Mouse (Mus musculus): ENCODE measurements around the gene Sirt7.
A peak's percentile ranks its signal among the peaks of the same experiment; 100 is the strongest.

The Sirt7 gene

GRCm38 (mm10) chr11:120625152-120625775 lies at the start of gene Sirt7:
Gene Sirt7, minus strand, starts transcription at chr11:120625240.
- no peak for DNase-seq

GRCm38 (mm10) chr11:120673594-120674122 lies 48.6 kb upstream of the Sirt7 start:
- no peak for DNase-seq

DNA sequence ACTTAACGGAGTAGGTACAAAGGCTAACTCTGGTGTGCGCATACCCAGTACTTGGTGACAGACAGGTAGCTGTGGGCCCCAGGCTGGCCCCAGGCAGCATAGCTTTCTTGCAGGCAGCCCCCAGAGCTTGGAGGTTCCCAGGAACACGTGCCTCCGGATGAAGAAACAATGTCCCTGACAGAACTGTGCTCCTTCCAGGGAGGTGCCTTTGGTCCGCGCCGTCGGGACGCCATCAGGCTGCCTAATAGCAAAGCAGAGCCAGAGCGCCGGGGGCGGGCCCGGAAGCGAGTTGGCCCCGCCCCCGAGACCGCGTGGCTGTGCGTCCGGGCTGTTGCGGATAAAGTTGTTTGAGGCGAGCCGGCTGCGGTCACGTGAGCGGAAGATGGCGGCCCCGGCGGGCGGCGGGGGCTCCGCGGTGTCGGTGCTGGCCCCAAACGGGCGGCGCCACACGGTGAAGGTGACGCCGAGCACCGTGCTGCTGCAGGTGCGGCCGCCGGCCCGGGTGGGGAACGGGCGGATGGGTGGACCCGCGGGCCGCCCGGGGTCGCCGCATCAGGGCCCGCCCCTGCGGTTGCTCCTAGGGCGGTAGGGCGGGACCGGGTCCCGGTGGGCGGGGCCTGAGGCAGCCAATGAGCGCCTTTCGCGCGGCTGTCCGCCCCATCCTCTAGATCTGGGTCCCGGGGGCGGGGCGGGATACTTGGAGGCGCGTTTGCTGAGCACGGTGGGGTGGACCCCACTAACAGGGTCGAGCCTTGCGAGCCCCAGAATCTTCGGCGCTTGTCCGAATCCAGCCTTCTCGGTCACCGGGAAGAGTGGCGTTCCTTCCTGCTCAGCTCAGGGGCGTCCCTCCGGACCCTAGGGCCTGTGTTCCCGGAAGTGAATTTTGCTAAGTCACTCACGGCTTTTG lies 47.9 kb upstream of the Sirt7 start, which contains the start of gene Aspscr1:
TSS of gene Aspscr1 (plus strand) at position 287 of the 907 bp plus-strand sequence.
- DNase-seq = peak; percentile 98

DNA sequence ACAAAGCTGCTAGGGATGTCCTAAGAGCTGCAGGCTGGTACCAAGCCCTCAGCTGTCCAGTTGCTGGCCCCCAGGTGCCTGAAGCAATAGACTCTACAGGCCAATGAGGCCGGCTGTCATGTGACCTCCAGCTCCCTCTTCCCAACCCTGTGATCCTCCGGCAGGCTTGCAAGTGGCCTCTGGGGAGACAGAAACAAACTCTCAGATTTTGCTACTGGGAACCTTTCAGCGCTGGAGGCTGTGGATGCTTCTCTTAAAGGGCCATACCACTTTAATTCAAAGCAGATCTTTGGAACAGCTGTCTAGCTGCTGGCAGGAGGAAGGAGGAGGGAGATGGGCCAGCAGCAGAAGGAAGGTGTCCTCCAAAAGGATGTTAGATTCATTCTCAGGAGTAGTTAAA lies 41.6 kb upstream of the Sirt7 start:
- peak; percentile 62 for DNase-seq

GRCm38 (mm10) chr11:120665406-120665805 lies 40.4 kb upstream of the Sirt7 start:
- no peak for DNase-seq

DNA sequence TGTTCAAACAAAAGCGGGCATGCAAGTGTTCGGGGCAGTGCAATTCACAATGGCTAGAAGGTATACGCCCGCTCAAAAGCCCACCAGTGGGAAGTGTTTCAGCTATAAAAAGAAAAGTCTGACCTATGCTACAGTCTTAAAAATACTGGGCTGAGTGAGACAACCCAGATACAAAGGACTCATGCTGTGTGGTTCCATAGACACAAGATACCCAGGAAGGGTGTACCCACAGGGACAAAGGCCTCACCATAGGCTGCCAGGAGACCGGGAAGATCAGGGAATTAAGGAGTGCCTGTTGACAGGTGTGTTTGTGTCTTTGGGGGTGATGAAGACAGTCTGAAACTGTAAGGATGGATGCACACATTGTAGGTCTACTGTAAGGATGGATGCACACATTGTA lies 38.7 kb upstream of the Sirt7 start:
- DNase-seq = no peak

DNA sequence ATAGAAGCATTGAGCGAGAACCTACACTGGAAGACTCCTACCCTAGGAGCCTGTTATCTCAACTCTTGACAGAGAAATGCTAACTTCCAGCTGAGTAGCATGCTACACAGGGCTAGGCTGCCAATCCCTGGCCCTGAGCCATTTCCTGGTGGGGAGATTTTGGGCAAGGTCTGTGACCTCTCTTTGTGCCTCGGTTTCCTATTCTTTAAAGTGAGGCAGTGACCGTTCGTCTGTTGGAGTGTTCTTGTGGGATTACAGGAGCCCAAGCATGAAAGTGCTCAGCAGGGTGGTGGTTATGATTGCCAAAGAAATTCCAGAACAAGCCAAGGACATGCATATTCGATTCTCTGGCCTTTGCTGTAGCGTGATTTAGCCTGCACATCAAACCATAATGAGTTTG lies 37.7 kb upstream of the Sirt7 start:
- no peak for DNase-seq

GRCm38 (mm10) chr11:120661076-120661460 lies 36.0 kb upstream of the Sirt7 start, which contains the start of gene Notum:
Gene Notum, minus strand, starts transcription at chr11:120661175.
- no peak for DNase-seq

- DNase-seq = peak; percentile 79
Observed at GRCm38 (mm10) chr11:120660301-120661075, 35.4 kb upstream of the Sirt7 start.

DNA sequence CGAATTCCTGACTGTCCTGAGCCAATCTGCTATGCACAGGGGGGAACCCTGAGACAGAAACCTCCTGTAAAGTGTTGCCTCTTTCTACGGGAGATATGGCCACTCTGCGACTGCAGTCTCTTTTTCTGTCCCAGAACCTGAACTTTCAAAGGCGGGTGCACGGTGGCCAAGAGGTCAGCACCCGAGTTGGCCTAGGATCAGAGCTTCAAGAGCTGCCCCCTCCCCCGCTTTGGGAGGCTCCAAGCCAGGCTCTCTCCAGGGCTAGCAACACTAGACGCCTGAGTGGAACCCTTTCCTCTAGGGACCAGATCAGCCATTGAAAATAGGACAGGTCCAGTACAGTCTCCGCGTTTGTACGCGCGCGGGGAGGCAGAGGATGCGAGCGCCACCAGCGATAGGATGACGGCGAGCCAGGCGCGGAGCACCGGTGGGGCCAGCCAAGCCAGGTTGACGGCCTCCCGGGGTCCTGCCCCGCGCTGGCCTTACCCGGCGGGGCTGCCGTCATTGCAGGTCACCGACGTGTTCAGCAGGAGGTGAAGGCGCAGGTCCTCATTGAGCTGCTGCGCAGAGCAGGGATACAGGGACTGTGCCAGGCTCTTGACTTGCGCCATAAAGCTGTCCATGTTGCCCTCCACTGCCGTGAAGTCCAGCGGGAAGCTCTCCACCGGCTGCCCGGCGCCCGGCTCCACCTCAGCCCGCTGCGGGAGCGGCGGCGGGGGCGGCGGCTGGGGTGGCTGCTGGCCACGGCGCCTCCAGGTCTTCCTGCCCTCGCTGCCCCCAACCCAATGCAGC lies 34.7 kb upstream of the Sirt7 start:
- peak; percentile 22 for DNase-seq

- DNase-seq = peak; percentile 88
Observed at GRCm38 (mm10) chr11:120658876-120659410, 33.9 kb upstream of the Sirt7 start.

GRCm38 (mm10) chr11:120657301-120657700 lies 32.3 kb upstream of the Sirt7 start:
- DNase-seq = no peak

DNA sequence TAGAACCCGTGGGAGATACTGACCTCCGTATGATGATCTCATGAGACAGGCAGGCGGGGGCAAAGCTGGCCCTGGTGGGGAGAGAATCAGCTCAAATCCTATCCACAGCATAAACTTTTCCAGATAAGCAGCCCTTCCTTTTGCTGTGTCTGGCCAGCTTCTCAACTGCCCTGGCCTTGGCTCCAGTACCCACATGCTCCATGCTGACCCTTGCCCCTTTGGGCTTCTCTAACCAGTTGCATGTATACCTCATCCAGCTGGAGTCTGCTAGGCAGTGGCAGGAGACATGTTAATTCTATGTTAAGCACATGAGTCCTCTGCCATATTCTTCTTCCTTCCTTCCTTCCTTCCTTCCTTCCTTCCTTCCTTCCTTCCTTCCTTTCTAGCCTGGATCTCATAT lies 29.7 kb upstream of the Sirt7 start:
- no peak for DNase-seq

- DNase-seq = no peak
Observed at GRCm38 (mm10) chr11:120651872-120652271, 26.8 kb upstream of the Sirt7 start.

- DNase-seq = peak; percentile 58
Observed at GRCm38 (mm10) chr11:120648001-120648476, 23.0 kb upstream of the Sirt7 start, which contains the start of gene Myadml2. Gene Myadml2, minus strand, starts transcription at chr11:120648158.

DNA sequence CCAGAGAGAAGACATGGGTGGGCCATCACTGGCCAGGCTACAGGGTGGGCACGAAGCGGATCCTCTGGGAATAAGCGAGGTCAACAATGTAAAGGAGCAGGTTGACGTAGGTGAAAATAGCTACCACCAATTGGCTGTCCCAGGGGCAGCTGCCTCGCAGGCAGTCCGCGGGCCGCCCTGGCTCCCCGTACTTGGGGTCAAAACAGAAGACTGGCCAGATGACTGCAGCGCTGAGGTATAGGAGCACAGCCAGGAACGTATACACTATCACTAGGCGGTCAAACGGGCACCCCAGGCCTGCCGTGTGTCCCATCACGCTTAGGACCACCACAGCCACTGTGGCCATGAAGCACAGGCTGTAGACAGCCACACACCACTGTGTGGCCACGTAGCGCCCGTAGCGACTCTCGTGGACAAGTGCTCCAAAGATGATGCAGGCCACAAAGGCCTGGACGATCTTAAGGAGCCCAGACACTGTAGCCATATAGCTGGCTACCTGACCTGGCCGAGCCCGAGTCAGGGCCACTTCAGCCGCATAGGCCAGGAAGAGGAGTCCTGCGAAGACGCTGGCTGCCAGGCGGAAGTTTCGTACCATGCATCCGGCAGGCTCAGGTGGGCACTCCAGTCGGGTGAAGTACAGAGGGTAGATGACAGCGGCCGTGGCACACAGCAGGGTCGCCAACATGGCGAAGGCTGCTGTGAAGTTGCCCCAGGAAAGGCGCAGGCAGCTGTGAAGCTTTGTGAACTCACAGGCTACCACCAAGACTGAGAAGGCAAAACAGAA lies 22.2 kb upstream of the Sirt7 start:
- no peak for DNase-seq

GRCm38 (mm10) chr11:120643601-120643987 lies 18.6 kb upstream of the Sirt7 start, which contains the start of gene Pycr1:
Gene Pycr1, minus strand, starts transcription at chr11:120643769.
- peak; percentile 96 for DNase-seq

GRCm38 (mm10) chr11:120642939-120643600 lies 18.0 kb upstream of the Sirt7 start:
- DNase-seq = no peak

GRCm38 (mm10) chr11:120641869-120642268 lies 16.8 kb upstream of the Sirt7 start:
- DNase-seq = no peak

DNA sequence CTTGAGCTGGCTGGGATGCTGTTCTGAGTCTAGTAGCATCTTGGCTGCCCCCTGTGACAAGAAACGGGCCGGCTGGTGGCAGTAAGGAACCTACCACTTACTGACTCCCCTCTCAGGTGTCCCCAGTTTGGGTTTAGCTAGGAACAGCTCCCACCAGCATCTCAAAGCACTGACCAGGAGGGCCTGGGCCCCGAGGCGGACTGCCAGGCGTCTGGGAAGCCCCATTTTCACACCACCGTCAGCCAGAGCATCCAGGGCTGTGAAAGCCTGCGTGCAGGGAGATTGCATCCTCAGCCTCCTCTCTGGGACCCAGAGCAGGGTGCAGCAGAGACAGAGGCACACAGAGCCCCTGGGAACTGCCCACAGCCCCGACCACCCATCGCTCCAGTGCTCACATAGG lies 16.2 kb upstream of the Sirt7 start:
- no peak for DNase-seq

Measured in embryo, embryonic 11 days (tissue).